Mouse (Mus musculus): Measurements from ENCODE around the gene Padi4.

DNA sequence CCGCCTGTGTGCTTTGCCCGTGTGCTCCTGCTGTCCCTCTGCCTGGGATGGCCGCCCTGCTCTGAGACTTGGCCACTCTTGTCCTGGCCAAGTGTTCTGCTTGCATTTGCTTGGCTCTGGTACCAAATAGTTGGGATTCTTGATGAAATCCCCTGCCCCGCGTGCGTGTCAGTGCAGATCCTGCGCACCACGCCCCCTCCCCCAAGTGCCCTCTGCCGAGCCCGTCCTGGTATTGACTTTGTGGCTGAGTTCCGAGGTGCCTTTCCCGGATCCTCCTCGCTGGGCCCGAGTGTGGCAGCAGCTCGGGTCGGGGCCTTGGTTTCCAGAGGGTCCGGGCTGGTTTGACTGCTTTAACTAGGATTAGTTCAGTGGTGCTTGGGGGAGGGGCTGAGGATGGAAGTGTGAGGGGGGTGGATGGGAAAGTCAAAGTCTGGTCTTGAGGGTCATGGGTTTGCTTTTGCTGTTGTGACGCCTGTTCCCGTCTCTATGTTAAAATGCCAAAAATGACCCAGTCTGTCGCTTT lies 52.0 kb downstream of the Padi4 start:
- no peak for TF ChIP-seq CTCF (IDR thresholded peaks at IDR 0.05; ENCODE audit: control insufficient read depth, insufficient read depth, insufficient replicate concordance, low read depth, low read length)
- TF ChIP-seq POLR2A (IDR thresholded peaks at IDR 0.05; ENCODE audit: control insufficient read depth, low read depth, low read length): no peak

Measured in testis, adult 2 months (tissue).